Mouse (Mus musculus) testis, adult 2 months (tissue): Measurements from ENCODE around the gene Gm20503.

Experiments
- CTCF ChIP-seq: fragments of 200-500 bp; IDR thresholded peaks from 2 replicates; pipeline ENCODE4 v1.5.1; 2012; ENCODE audit warnings: low read depth, mild to moderate bottlenecking, inconsistent platforms, low read length, moderate library complexity; ENCODE audit not compliant: control insufficient read depth, insufficient read depth, insufficient replicate concordance
- POLR2A ChIP-seq: fragments of 200-500 bp; IDR thresholded peaks from 2 replicates; pipeline ENCODE4 v1.6.1; 2012; ENCODE audit warnings: low read depth, mild to moderate bottlenecking, inconsistent platforms, low read length, moderate library complexity; ENCODE audit not compliant: control insufficient read depth

DNA sequence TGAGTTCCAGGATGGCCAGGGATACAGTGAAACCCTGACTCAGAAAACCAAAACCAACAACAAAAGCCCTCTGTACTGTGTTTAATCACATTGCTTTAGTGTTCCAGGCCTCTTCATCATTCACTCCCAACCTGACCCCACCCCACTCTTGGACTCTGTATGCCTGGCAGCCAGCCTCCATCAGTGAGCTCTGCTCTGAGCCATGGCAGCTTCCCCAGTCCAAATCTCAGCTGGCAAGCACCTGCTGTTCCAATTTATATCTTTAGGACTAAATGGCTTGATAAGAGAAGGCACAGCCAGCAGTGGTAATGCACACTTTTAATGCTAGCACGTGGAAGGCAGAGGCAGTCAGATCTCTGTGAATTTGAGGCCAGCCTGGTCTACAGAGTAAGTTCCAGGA lies 37.9 kb upstream of the Gm20503 start:
- no peak for TF ChIP-seq CTCF
- no peak for TF ChIP-seq POLR2A
